Mouse (Mus musculus) lung, postnatal 0 days (tissue): ENCODE measurements around the gene Arhgef28. TPM values are rescaled to one million over a fixed set of nuclear protein-coding genes. Genes with fewer than 3 reads are reported as not detected.
A peak's percentile ranks its signal among the peaks of the same experiment; 100 is the strongest.

Experiments
- ATAC-seq: fragments of 200-750 bp; cut with Nextera tagmentation; 2 replicates; pipeline ENCODE4 v1.8.0; 2017; ENCODE audit warnings: moderate library complexity
- DNase-seq: peaks from one replicate; pipeline ENCODE4 v3.0.0-alpha.2; 2016; ENCODE audit warnings: low spot score
- H3K27ac ChIP-seq: fragments of 300-500 bp; sonication (generic); 2 replicates; pipeline ENCODE4 v1.5.1; 2014; ENCODE audit warnings: antibody characterized with exemption, mild to moderate bottlenecking, low read length, mixed read lengths
- H3K27me3 ChIP-seq: fragments of 300-500 bp; sonication (generic); replicated peaks from 2 replicates; pipeline ENCODE4 v1.6.1; 2014; ENCODE audit warnings: low read length, mixed read lengths; ENCODE audit not compliant: insufficient read depth
- H3K36me3 ChIP-seq: fragments of 300-500 bp; sonication (generic); 2 replicates; pipeline ENCODE4 v1.6.1; 2014; ENCODE audit warnings: low read length, mixed read lengths; ENCODE audit not compliant: insufficient read depth
- H3K4me1 ChIP-seq: fragments of 300-500 bp; sonication (generic); 2 replicates; pipeline ENCODE4 v1.6.1; 2014; ENCODE audit warnings: antibody characterized with exemption, low read depth, low read length, mixed read lengths; ENCODE audit not compliant: insufficient read depth
- H3K4me2 ChIP-seq: fragments of 300-500 bp; sonication (generic); replicated peaks from 2 replicates; pipeline ENCODE4 v1.6.1; 2014; ENCODE audit warnings: low read depth, mild to moderate bottlenecking, low read length, moderate library complexity, mixed read lengths
- H3K4me3 ChIP-seq: fragments of 300-500 bp; sonication (generic); 2 replicates; pipeline ENCODE4 v1.5.1; 2014; ENCODE audit warnings: low read depth, low read length
- H3K9ac ChIP-seq: fragments of 300-500 bp; sonication (generic); replicated peaks from 2 replicates; pipeline ENCODE4 v1.6.1; 2014; ENCODE audit warnings: low read depth, mild to moderate bottlenecking
- H3K9me3 ChIP-seq: fragments of 300-500 bp; sonication (generic); 2 replicates; pipeline ENCODE4 v1.6.1; 2016; ENCODE audit warnings: low read length, mixed read lengths
- CTCF ChIP-seq: IDR thresholded peaks from 2 replicates; pipeline ENCODE4 v1.5.1; 2016; ENCODE audit warnings: antibody characterized with exemption, mild to moderate bottlenecking
- EP300 ChIP-seq: IDR thresholded peaks from 2 replicates; pipeline ENCODE4 v1.6.1; 2016; ENCODE audit warnings: antibody characterized with exemption, mild to moderate bottlenecking, control low read depth
- WGBS: fragments of 180-500 bp; shearing (Covaris S2); extraction: QIAGEN DNeasy Blood & Tissue Kit; methylation state at CpG from one replicate; pipeline ENCODE4 v1.1.7; 2014; 5-methylcytosine and 5-hydroxymethylcytosine counted together
- polyA plus RNA-seq: library from polyadenylated mRNA; unstranded; fragments of >200 nt; fragmentation: Nextera tagmentation; extraction: Ambion mirVana; gene quantifications from 2 replicates; pipeline ENCODE4 v1.2.1, GENCODE M21; 2015

The Arhgef28 gene
- polyA plus RNA-seq, 1 experiment from 2014 or later, result 53.0 TPM

GRCm38 (mm10) chr13:98055194-98055593 is 151.0 kb downstream of the Arhgef28 start:
- ATAC-seq (no peak), DNase-seq (no peak)
- H3K36me3 ChIP-seq, result no peaks in the 10 kb centered on the region
- no peak overlapping the region for H3K9ac ChIP-seq
- no peaks in the 10 kb centered on the region for H3K27me3 ChIP-seq
- TF ChIP-seq CTCF (no peak), EP300 (no peak)
- no peaks in the 10 kb centered on the region for H3K9me3 ChIP-seq
- no peaks in the 10 kb centered on the region for H3K4me1 ChIP-seq
- no peak overlapping the region for H3K4me3 ChIP-seq
- 91% methylated on average over 8 of the region's 8 CpGs for whole genome bisulfite sequencing
- no peak overlapping the region for H3K27ac ChIP-seq
- no peak overlapping the region for H3K4me2 ChIP-seq

DNA sequence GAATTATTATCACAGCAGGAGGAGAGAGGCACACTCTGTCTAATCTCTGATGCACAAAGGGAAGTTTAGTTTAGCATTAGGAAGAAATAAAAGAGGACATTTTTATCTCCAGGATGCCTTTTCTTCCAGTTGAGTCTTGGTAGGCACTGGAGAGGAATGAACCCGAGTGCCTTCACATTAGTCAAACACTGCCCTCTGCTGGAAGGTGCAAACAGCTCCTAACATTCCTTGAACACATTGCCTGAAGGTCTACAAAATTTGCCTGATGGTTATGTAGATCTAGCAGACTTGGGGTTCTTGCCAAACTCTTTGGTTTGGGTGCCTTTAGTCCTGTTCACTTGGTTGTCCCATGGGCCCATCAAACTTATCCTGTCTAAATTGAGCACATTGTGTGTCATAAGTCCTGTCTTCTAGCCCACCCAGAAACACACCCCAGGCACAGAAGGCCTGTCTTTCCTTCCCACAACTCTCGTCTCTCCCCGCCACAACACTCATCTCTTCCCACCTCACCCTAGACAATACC is 165.6 kb downstream of the Arhgef28 start:
- Histone ChIP-seq H3K4me3 (no peak overlapping the region), H3K27me3 (no peaks in the 10 kb centered on the region), H3K4me1 (no peaks in the 10 kb centered on the region), H3K4me2 (no peak overlapping the region), H3K9ac (no peak overlapping the region), H3K9me3 (no peaks in the 10 kb centered on the region), H3K36me3 (no peaks in the 10 kb centered on the region), H3K27ac (no peak overlapping the region)
- no peak for ATAC-seq
- peak; percentile 67 for DNase-seq
- TF ChIP-seq EP300, result no peak
- TF ChIP-seq CTCF, result peak; percentile 78
- WGBS, result 56% methylated on average over 3 of the region's 3 CpGs

DNA sequence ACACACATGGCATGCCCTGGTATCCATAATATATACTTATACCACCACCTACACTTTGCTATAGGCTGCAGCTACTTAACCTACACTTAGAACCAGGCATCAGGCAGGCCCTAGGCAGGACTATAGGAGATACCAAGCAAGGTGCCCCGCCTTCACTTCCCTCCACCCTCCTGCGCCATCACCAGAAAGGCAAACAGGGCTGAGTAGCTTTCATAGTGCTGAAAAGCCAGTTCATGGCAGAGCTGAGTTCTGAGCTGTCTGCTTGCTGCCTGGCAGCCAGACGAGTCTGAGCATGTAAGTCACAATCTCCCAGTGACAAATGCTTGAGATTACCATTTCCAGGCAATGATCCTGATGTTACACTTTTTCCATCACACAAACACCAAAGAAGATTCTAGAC is 167.5 kb downstream of the Arhgef28 start:
- Histone ChIP-seq H3K27me3 (no peaks in the 10 kb centered on the region), H3K36me3 (no peaks in the 10 kb centered on the region), H3K4me3 (no peak overlapping the region), H3K9ac (no peak overlapping the region), H3K4me1 (no peaks in the 10 kb centered on the region), H3K9me3 (no peaks in the 10 kb centered on the region), H3K4me2 (no peak overlapping the region), H3K27ac (no peak overlapping the region)
- DNase-seq (no peak), ATAC-seq (no peak)
- TF ChIP-seq EP300 (no peak), CTCF (no peak)
- 54% methylated on average over 3 of the region's 3 CpGs for WGBS

- Histone ChIP-seq H3K9me3 (no peaks in the 10 kb centered on the region), H3K27ac (no peak overlapping the region), H3K36me3 (no peaks in the 10 kb centered on the region), H3K9ac (no peak overlapping the region), H3K27me3 (no peaks in the 10 kb centered on the region), H3K4me1 (no peaks in the 10 kb centered on the region), H3K4me3 (no peak overlapping the region), H3K4me2 (no peak overlapping the region)
- DNase-seq, result no peak
- no peak for ATAC-seq
- no peak for TF ChIP-seq CTCF
- TF ChIP-seq EP300, result no peak
These were observed 168.5 kb downstream of the Arhgef28 start for GRCm38 (mm10) chr13:98037693-98038092.

DNA sequence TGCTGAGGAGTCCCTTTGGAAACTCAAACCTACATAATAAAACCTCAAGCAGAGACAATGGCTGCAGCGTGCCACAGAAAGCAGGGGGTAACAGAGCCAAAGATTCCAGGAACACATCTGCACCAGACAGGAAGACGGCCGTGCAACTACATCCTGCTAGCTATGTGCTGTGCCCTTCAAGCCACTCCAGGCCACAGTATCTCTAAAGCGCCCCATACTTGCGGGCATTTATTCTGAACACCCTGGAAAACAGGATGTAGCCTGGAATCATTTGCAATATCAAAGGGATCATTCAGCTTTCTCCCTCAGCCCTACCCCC is 174.6 kb downstream of the Arhgef28 start:
- ATAC-seq, result no peak
- Histone ChIP-seq H3K9ac (no peak overlapping the region), H3K27ac (peak overlapping the region; percentile 33; the same call in 1 of the 2 replicates), H3K4me1 (no peaks in the 10 kb centered on the region; the same call in 1 of the 2 replicates), H3K9me3 (no peaks in the 10 kb centered on the region), H3K36me3 (no peaks in the 10 kb centered on the region), H3K4me3 (peak overlapping the region; percentile 19; the same call in 1 of the 2 replicates), H3K4me2 (peak overlapping the region; percentile 47), H3K27me3 (no peaks in the 10 kb centered on the region)
- WGBS, result 14% methylated on average over 5 of the region's 5 CpGs
- no peak for DNase-seq
- TF ChIP-seq CTCF, result no peak
- TF ChIP-seq EP300, result no peak

- Histone ChIP-seq H3K4me1 (no peaks in the 10 kb centered on the region; the same call in 1 of the 2 replicates), H3K4me3 (peak overlapping the region; percentile 19; the same call in 1 of the 2 replicates), H3K27ac (peak overlapping the region; percentile 33; the same call in 1 of the 2 replicates), H3K9me3 (no peaks in the 10 kb centered on the region), H3K27me3 (no peaks in the 10 kb centered on the region), H3K4me2 (peak overlapping the region; percentile 47), H3K9ac (no peak overlapping the region), H3K36me3 (no peaks in the 10 kb centered on the region)
- peak; percentile 89 for DNase-seq
- 15% methylated on average over 16 of the region's 16 CpGs for WGBS
- ATAC-seq, result peak; percentile 40
- no peak for TF ChIP-seq EP300
- TF ChIP-seq CTCF, result peak; percentile 97
These were observed 175.1 kb downstream of the Arhgef28 start for GRCm38 (mm10) chr13:98030959-98031641.
